Mouse (Mus musculus): ENCODE measurements around the gene Tunar.

DNA sequence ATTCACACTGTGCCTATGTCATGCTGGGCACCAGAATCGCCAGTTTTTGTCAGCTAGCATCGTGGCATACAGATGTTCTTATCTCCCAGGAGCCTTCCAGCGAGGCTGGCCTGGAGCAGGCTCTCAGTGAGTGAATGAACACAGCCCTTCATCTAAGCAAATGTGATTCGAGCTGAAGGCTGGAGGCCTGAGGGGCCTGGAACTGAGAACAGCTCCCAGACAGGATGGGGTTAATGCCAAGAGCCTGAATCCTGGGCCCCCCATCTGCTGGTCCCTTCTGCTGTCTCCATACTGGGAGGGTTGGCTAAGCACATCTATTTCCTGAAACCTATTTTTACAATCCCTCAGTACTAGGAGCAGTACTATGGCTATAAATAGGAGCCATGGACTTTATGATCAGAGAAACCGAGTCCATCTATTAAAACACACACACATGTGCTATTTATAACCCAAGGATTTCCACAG, 21.1 kb upstream of the Tunar start:
- TF ChIP-seq POLR2A (IDR thresholded peaks at IDR 0.05; ENCODE audit: low read depth, low read length) (no peak), CTCF (IDR thresholded peaks at IDR 0.05; ENCODE audit: borderline replicate concordance, insufficient read depth, low read length) (no peak)
